In genomic region chr6:106422947-106423346, GRCm38 (mm10) we compare ENCODE assay signal across 19 mouse cellular contexts.
A peak's percentile ranks its signal among the peaks of the same experiment; 100 is the strongest.
DNase-seq lines count a peak whose midpoint lies in the region; ATAC-seq and TF ChIP-seq lines count a peak whose summit lies in the region.
"Had no signal": no experiment of that assay in that cellular context is flagged by ENCODE, and none has a peak within 500 bp of the region (broad histone marks: within the 10 kb centered on the region; RNA-seq: fewer than 3 reads in every experiment).

No protein-coding gene starts in this region.

- H3K27me3 ChIP-seq in intestine, embryonic 15.5 days (replicated peaks), result no peaks in the 10 kb centered on the region
- H3K27me3 ChIP-seq in intestine, embryonic 16.5 days (replicated peaks; ENCODE audit: control insufficient read depth, insufficient read depth, low read length), result no peaks in the 10 kb centered on the region
- H3K27me3 ChIP-seq in intestine, postnatal 0 days (replicated peaks; ENCODE audit: control insufficient read depth, insufficient read depth, low read length), result no peaks in the 10 kb centered on the region
- no peaks in the 10 kb centered on the region for H3K27me3 ChIP-seq in heart, adult 2 months (ENCODE audit: control insufficient read depth, insufficient read depth, low read length)
- H3K27me3 ChIP-seq: CH12.LX, Patski had no signal

- TF ChIP-seq EP300 in heart, adult 2 months (IDR thresholded peaks at IDR 0.05; ENCODE audit: insufficient read depth, low read depth, low read length), result no peak

- intact Hi-C loops in heart, postnatal 36 days (cut with DNase I), result no loop called here
- intact Hi-C loops in heart, adult 2 months (cut with DNase I), result no loop called here

- TF ChIP-seq CTCF in intestine, postnatal 0 days (IDR thresholded peaks at IDR 0.05; ENCODE audit: low read depth), result no peak
- no peak for TF ChIP-seq CTCF in heart, adult 2 months (IDR thresholded peaks at IDR 0.05)

- H3K9ac ChIP-seq in intestine, embryonic 15.5 days, result no peak overlapping the region
- no peak overlapping the region for H3K9ac ChIP-seq in intestine, embryonic 16.5 days (ENCODE audit: low read depth, low read length)
- H3K9ac ChIP-seq in intestine, postnatal 0 days (ENCODE audit: low read depth, low read length), result no peak overlapping the region
- H3K9ac ChIP-seq in heart, adult 2 months (ENCODE audit: low read depth, low read length), result no peak overlapping the region

- no peak for TF ChIP-seq POLR2A in heart, adult 2 months (IDR thresholded peaks at IDR 0.05; ENCODE audit: insufficient read depth, low read depth, low read length)

- no peak for DNase-seq in heart, postnatal 36 days
- DNase-seq in heart, adult 2 months, result no peak
- DNase-seq in right cerebral cortex, adult 2 months (ENCODE audit: low spot score in 2 of 2), result no peak
- DNase-seq: adrenal gland, adult 2 months; adrenal gland, adult 8-10 months; adrenal gland, postnatal 10 days; adrenal gland, postnatal 14 days; adrenal gland, postnatal 25 days; adrenal gland, postnatal 36 days; B cell, adult 2 months; cerebellum, adult 11 months had no signal

- no peaks in the 10 kb centered on the region for H3K36me3 ChIP-seq in intestine, embryonic 15.5 days
- H3K36me3 ChIP-seq in intestine, embryonic 16.5 days (ENCODE audit: control insufficient read depth, insufficient read depth, low read length), result no peaks in the 10 kb centered on the region
- H3K36me3 ChIP-seq in intestine, postnatal 0 days (ENCODE audit: control insufficient read depth, insufficient read depth), result no peaks in the 10 kb centered on the region
- H3K36me3 ChIP-seq in heart, adult 2 months (ENCODE audit: control insufficient read depth, insufficient read depth, low read length), result no peaks in the 10 kb centered on the region
- H3K36me3 ChIP-seq: G1E had no signal

- H3K79me2 ChIP-seq in heart, adult 2 months (replicated peaks; ENCODE audit: control insufficient read depth, insufficient read depth, low read length), result no peaks in the 10 kb centered on the region

- no peaks in the 10 kb centered on the region for H3K9me3 ChIP-seq in intestine, embryonic 15.5 days
- H3K9me3 ChIP-seq in intestine, embryonic 16.5 days (ENCODE audit: control insufficient read depth, low read length), result no peaks in the 10 kb centered on the region
- H3K9me3 ChIP-seq in intestine, postnatal 0 days (ENCODE audit: control insufficient read depth), result no peaks in the 10 kb centered on the region

- no peak overlapping the region for H3K4me3 ChIP-seq in intestine, embryonic 15.5 days (replicated peaks)
- no peak overlapping the region for H3K4me3 ChIP-seq in intestine, embryonic 16.5 days (ENCODE audit: low read length)
- no peak overlapping the region for H3K4me3 ChIP-seq in intestine, postnatal 0 days (ENCODE audit: low read depth, low read length)
- H3K4me3 ChIP-seq in heart, adult 2 months, result no peak overlapping the region

- no peak overlapping the region for H3K4me2 ChIP-seq in intestine, embryonic 15.5 days (replicated peaks)
- no peak overlapping the region for H3K4me2 ChIP-seq in intestine, embryonic 16.5 days (ENCODE audit: low read depth, low read length)
- no peak overlapping the region for H3K4me2 ChIP-seq in intestine, postnatal 0 days (replicated peaks; ENCODE audit: low read depth)

- peak; percentile 61 for ATAC-seq in intestine, embryonic 15.5 days
- peak; percentile 88 for ATAC-seq in intestine, embryonic 16.5 days
- ATAC-seq in intestine, postnatal 0 days, result peak; percentile 83
- ATAC-seq: activated CD4-positive, CD25-positive, alpha-beta regulatory T cell, adult 4 months; CD4-positive, CD25-positive, alpha-beta regulatory T cell, adult 4 months; Patski had no signal

- H3K27ac ChIP-seq in intestine, embryonic 15.5 days, result no peak overlapping the region
- no peak overlapping the region for H3K27ac ChIP-seq in intestine, embryonic 16.5 days (ENCODE audit: low read length)
- H3K27ac ChIP-seq in intestine, postnatal 0 days (ENCODE audit: low read depth, low read length), result no peak overlapping the region
- no peak overlapping the region for H3K27ac ChIP-seq in heart, adult 2 months

- H3K4me1 ChIP-seq in intestine, embryonic 15.5 days (replicated peaks), result no peaks in the 10 kb centered on the region
- H3K4me1 ChIP-seq in intestine, embryonic 16.5 days (ENCODE audit: control insufficient read depth, insufficient read depth, low read length), result no peaks in the 10 kb centered on the region
- H3K4me1 ChIP-seq in intestine, postnatal 0 days (replicated peaks; ENCODE audit: control insufficient read depth, insufficient read depth, low read length), result no peaks in the 10 kb centered on the region
- H3K4me1 ChIP-seq in heart, adult 2 months (ENCODE audit: control insufficient read depth, insufficient read depth, low read length), result no peaks in the 10 kb centered on the region
